Mouse (Mus musculus) stomach, embryonic 16.5 days (tissue): ENCODE measurements at regions not wholly inside any gene's neighbourhood (a gene's known extent, or its start where the extent isn't known, plus 50 kb on each side); places are given as distances from the start of the nearest gene placed in this dataset.
A peak's percentile ranks its signal among the peaks of the same experiment; 100 is the strongest.

Source experiments
- ATAC-seq: fragments of 200-750 bp; cut with Nextera tagmentation; 2 replicates; pipeline ENCODE4 v1.8.0; 2017; ENCODE audit warnings: moderate number of reproducible peaks, moderate TSS enrichment; ENCODE audit not compliant: insufficient read depth, low FRiP score
- H3K27ac ChIP-seq: fragments of 300-500 bp; sonication (generic); 2 replicates; pipeline ENCODE4 v1.5.1; 2014; ENCODE audit warnings: low read length
- H3K27me3 ChIP-seq: fragments of 300-500 bp; sonication (generic); 2 replicates; pipeline ENCODE4 v1.6.1; 2014; ENCODE audit warnings: low read length, control low read depth, mixed read lengths; ENCODE audit not compliant: control insufficient read depth, insufficient read depth
- H3K36me3 ChIP-seq: fragments of 300-500 bp; sonication (generic); 2 replicates; pipeline ENCODE4 v1.6.1; 2014; ENCODE audit warnings: low read length; ENCODE audit not compliant: control insufficient read depth, insufficient read depth
- H3K4me1 ChIP-seq: fragments of 300-500 bp; sonication (generic); 2 replicates; pipeline ENCODE4 v1.6.1; 2014; ENCODE audit warnings: low read length, control low read depth, mixed read lengths; ENCODE audit not compliant: control insufficient read depth, insufficient read depth
- H3K4me2 ChIP-seq: fragments of 300-500 bp; sonication (generic); 2 replicates; pipeline ENCODE4 v1.6.1; 2014; ENCODE audit warnings: low read depth, low read length, mixed read lengths
- H3K4me3 ChIP-seq: fragments of 300-500 bp; sonication (generic); replicated peaks from 2 replicates; pipeline ENCODE4 v1.5.1; 2014; ENCODE audit warnings: mild to moderate bottlenecking, low read length
- H3K9ac ChIP-seq: fragments of 300-500 bp; sonication (generic); 2 replicates; pipeline ENCODE4 v1.6.1; 2014; ENCODE audit warnings: low read length
- H3K9me3 ChIP-seq: fragments of 300-500 bp; sonication (generic); replicated peaks from 2 replicates; pipeline ENCODE4 v1.6.1; 2016; ENCODE audit warnings: low read length, control low read depth; ENCODE audit not compliant: control insufficient read depth
- WGBS: fragments of 180-500 bp; shearing (Covaris S2); extraction: QIAGEN DNeasy Blood & Tissue Kit; methylation state at CpG from one replicate; pipeline ENCODE4 v1.1.7; 2014; 5-methylcytosine and 5-hydroxymethylcytosine counted together

GRCm38 (mm10) chr13:78650824-78651223 is 451.3 kb upstream of the Nr2f1 start:
- ATAC-seq = no peak

GRCm38 (mm10) chr13:78644556-78644955 is 445.0 kb upstream of the Nr2f1 start:
- WGBS = 25% methylated on average over 1 of the region's 1 CpGs
- Histone ChIP-seq H3K9ac (no peak overlapping the region), H3K4me2 (no peak overlapping the region), H3K4me1 (no peaks in the 10 kb centered on the region), H3K4me3 (no peak overlapping the region), H3K36me3 (no peaks in the 10 kb centered on the region), H3K27me3 (no peaks in the 10 kb centered on the region), H3K9me3 (no peaks in the 10 kb centered on the region), H3K27ac (no peak overlapping the region)
- no peak for ATAC-seq

More at GRCm38 (mm10) chr13:78650824-78651223, 451.3 kb upstream of the Nr2f1 start:
- 82% methylated on average over 1 of the region's 1 CpGs for WGBS
- Histone ChIP-seq H3K4me1 (no peaks in the 10 kb centered on the region), H3K9ac (no peak overlapping the region), H3K4me3 (no peak overlapping the region), H3K27ac (no peak overlapping the region), H3K9me3 (no peaks in the 10 kb centered on the region), H3K4me2 (no peak overlapping the region), H3K27me3 (no peaks in the 10 kb centered on the region), H3K36me3 (no peaks in the 10 kb centered on the region)

- Histone ChIP-seq H3K9me3 (no peaks in the 10 kb centered on the region), H3K36me3 (no peaks in the 10 kb centered on the region), H3K9ac (no peak overlapping the region), H3K27ac (no peak overlapping the region), H3K4me1 (no peaks in the 10 kb centered on the region), H3K4me3 (no peak overlapping the region), H3K4me2 (no peak overlapping the region), H3K27me3 (no peaks in the 10 kb centered on the region)
- no peak for ATAC-seq
- 14% methylated on average over 3 of the region's 3 CpGs for WGBS
Observed at GRCm38 (mm10) chr13:78643023-78643422, 443.5 kb upstream of the Nr2f1 start.

GRCm38 (mm10) chr13:78642443-78642729 is 442.8 kb upstream of the Nr2f1 start:
- no peak for ATAC-seq
- Histone ChIP-seq H3K27me3 (no peaks in the 10 kb centered on the region), H3K4me2 (no peak overlapping the region), H3K36me3 (no peaks in the 10 kb centered on the region), H3K27ac (no peak overlapping the region), H3K4me1 (no peaks in the 10 kb centered on the region), H3K9me3 (no peaks in the 10 kb centered on the region), H3K9ac (no peak overlapping the region), H3K4me3 (no peak overlapping the region)
- WGBS = 82% methylated on average over 3 of the region's 3 CpGs

GRCm38 (mm10) chr13:78641687-78642442 is 442.3 kb upstream of the Nr2f1 start:
- Histone ChIP-seq H3K9me3 (no peaks in the 10 kb centered on the region), H3K4me2 (no peak overlapping the region), H3K36me3 (no peaks in the 10 kb centered on the region), H3K4me1 (no peaks in the 10 kb centered on the region), H3K4me3 (no peak overlapping the region), H3K27ac (no peak overlapping the region), H3K27me3 (no peaks in the 10 kb centered on the region), H3K9ac (no peak overlapping the region)
- no peak for ATAC-seq
- 74% methylated on average over 5 of the region's 5 CpGs for WGBS

- Histone ChIP-seq H3K4me3 (no peak overlapping the region), H3K27ac (no peak overlapping the region), H3K27me3 (no peaks in the 10 kb centered on the region), H3K4me2 (no peak overlapping the region), H3K36me3 (no peaks in the 10 kb centered on the region), H3K9ac (no peak overlapping the region), H3K9me3 (no peaks in the 10 kb centered on the region), H3K4me1 (no peaks in the 10 kb centered on the region)
- WGBS = 63% methylated on average over 1 of the region's 1 CpGs
- ATAC-seq = no peak
Observed at GRCm38 (mm10) chr13:78640340-78640739, 440.8 kb upstream of the Nr2f1 start.

GRCm38 (mm10) chr13:78638462-78638861 is 438.9 kb upstream of the Nr2f1 start:
- no peak overlapping the region for H3K4me2 ChIP-seq
- 67% methylated on average over 5 of the region's 5 CpGs for WGBS
- no peak overlapping the region for H3K9ac ChIP-seq
- no peak overlapping the region for H3K27ac ChIP-seq
- no peak overlapping the region for H3K4me3 ChIP-seq
- no peaks in the 10 kb centered on the region for H3K4me1 ChIP-seq
- H3K9me3 ChIP-seq = no peaks in the 10 kb centered on the region
- ATAC-seq = no peak
- no peaks in the 10 kb centered on the region for H3K36me3 ChIP-seq
- no peaks in the 10 kb centered on the region for H3K27me3 ChIP-seq

GRCm38 (mm10) chr13:78631609-78632008 is 432.1 kb upstream of the Nr2f1 start:
- 91% methylated on average over 2 of the region's 2 CpGs for WGBS
- Histone ChIP-seq H3K4me1 (no peaks in the 10 kb centered on the region; the same call in 1 of the 2 replicates), H3K9me3 (no peaks in the 10 kb centered on the region), H3K9ac (no peak overlapping the region), H3K27ac (no peak overlapping the region), H3K4me3 (no peak overlapping the region), H3K36me3 (no peaks in the 10 kb centered on the region), H3K4me2 (no peak overlapping the region), H3K27me3 (no peaks in the 10 kb centered on the region)
- no peak for ATAC-seq

- WGBS = 24% methylated on average over 10 of the region's 10 CpGs
- H3K9ac ChIP-seq = no peak overlapping the region
- H3K27ac ChIP-seq = peak overlapping the region; percentile 18; the same call in 1 of the 2 replicates
- no peak overlapping the region for H3K4me3 ChIP-seq
- H3K4me2 ChIP-seq = peak overlapping the region; percentile 4; the same call in 1 of the 2 replicates
- H3K4me1 ChIP-seq = no peaks in the 10 kb centered on the region; the same call in 1 of the 2 replicates
- H3K9me3 ChIP-seq = no peaks in the 10 kb centered on the region
- no peaks in the 10 kb centered on the region for H3K27me3 ChIP-seq
- ATAC-seq = 0 out of 2 replicates have a peak, but pooled peaks have one; percentile 58
- H3K36me3 ChIP-seq = no peaks in the 10 kb centered on the region
Observed at GRCm38 (mm10) chr13:78629041-78629727, 429.6 kb upstream of the Nr2f1 start.
